Mouse (Mus musculus): ENCODE results near the gene Spsb1. TPM values are rescaled to one million over a fixed set of nuclear protein-coding genes. Genes with fewer than 3 reads are reported as not detected.

Spsb1 gene
- polyA plus RNA-seq, 1 experiment, result not detected

DNA sequence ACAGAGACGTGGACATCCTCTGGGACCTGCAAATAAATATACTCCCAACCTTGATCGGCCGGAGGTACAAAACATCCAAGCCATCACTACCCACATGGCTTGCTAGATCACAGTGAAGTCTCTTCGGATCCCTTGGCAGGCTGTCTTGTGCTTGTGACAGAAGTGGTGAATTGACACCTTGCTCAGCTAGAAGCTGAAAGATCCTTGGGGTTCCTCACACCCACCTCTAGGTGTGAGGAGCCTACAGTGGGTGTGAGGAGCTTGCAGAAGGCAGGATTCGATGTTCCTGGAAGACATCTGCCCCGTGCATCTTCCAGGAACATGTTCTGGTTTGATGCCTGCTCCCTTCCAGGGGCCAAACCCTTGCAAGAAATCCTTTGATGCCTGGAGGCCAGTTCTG lies 22.3 kb upstream of the Spsb1 start:
- TF ChIP-seq POLR2A (IDR thresholded peaks at IDR 0.05; ENCODE audit: insufficient read depth, low read depth, low read length), result no peak
- TF ChIP-seq CTCF (IDR thresholded peaks at IDR 0.05; ENCODE audit: insufficient read depth, low read depth, low read length), result no peak
- Histone ChIP-seq H3K4me3 (ENCODE audit: insufficient read depth, low read depth, low read length) (no peak overlapping the region), H3K4me1 (ENCODE audit: control insufficient read depth, insufficient read depth, low read length) (peaks cover 24% of the 10 kb centered on the region), H3K27ac (ENCODE audit: insufficient read depth, low read depth, low read length) (no peak overlapping the region)
- 85% methylated on average over 6 of the region's 6 CpGs for WGBS

DNA sequence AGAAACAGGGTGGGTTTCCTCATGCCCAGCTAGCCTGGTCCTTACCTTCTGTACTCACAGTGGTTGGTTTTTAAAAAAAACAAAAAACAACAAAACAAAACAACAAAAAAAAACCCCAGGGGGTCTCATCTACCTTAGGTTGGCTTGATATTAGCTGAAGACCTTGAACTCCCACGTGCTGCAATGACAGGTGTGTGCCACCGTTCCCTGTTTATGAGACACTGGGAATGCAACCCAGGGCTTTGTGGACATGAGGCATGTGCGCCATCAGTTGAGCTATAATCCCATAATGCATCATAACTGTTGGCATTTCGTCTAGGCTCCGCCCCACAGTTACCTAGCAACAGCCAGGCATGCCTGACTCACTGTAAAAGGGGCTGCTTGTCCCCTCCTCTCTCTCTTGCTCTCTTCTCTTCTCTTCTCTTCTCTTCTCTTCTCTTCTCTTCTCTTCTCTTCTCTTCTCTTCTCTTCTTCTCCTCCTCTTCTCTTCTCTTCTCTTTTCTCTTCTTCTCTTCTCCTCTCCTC lies 20.9 kb upstream of the Spsb1 start:
- 79% methylated on average over 5 of the region's 5 CpGs for WGBS
- no peak for TF ChIP-seq CTCF (IDR thresholded peaks at IDR 0.05; ENCODE audit: insufficient read depth, low read depth, low read length)
- TF ChIP-seq POLR2A (IDR thresholded peaks at IDR 0.05; ENCODE audit: insufficient read depth, low read depth, low read length), result no peak
- Histone ChIP-seq H3K4me1 (ENCODE audit: control insufficient read depth, insufficient read depth, low read length) (peaks cover 24% of the 10 kb centered on the region), H3K4me3 (ENCODE audit: insufficient read depth, low read depth, low read length) (no peak overlapping the region), H3K27ac (ENCODE audit: insufficient read depth, low read depth, low read length) (no peak overlapping the region)

- H3K4me1 ChIP-seq (ENCODE audit: control insufficient read depth, insufficient read depth, low read length), result peaks cover 24% of the 10 kb centered on the region
- H3K4me3 ChIP-seq (ENCODE audit: insufficient read depth, low read depth, low read length), result no peak overlapping the region
- 87% methylated on average over 8 of the region's 8 CpGs for whole genome bisulfite sequencing
- no peak for TF ChIP-seq POLR2A (IDR thresholded peaks at IDR 0.05; ENCODE audit: insufficient read depth, low read depth, low read length)
- no peak for TF ChIP-seq CTCF (IDR thresholded peaks at IDR 0.05; ENCODE audit: insufficient read depth, low read depth, low read length)
- H3K27ac ChIP-seq (ENCODE audit: insufficient read depth, low read depth, low read length), result no peak overlapping the region
Observed at GRCm38 (mm10) chr4:149975291-149975690, 20.4 kb upstream of the Spsb1 start.

GRCm38 (mm10) chr4:149971393-149971792 lies 16.6 kb upstream of the Spsb1 start:
- H3K4me1 ChIP-seq (ENCODE audit: control insufficient read depth, insufficient read depth, low read length), result peaks cover under 1% of the 10 kb centered on the region; the same call in 1 of the 2 replicates
- WGBS, result 89% methylated on average over 9 of the region's 9 CpGs
- TF ChIP-seq POLR2A (IDR thresholded peaks at IDR 0.05; ENCODE audit: insufficient read depth, low read depth, low read length) (no peak), CTCF (IDR thresholded peaks at IDR 0.05; ENCODE audit: insufficient read depth, low read depth, low read length) (no peak)

GRCm38 (mm10) chr4:149968526-149968925 lies 13.7 kb upstream of the Spsb1 start:
- Histone ChIP-seq H3K4me1 (ENCODE audit: control insufficient read depth, insufficient read depth, low read length) (peaks cover 5% of the 10 kb centered on the region; the same call in 1 of the 2 replicates), H3K4me3 (ENCODE audit: insufficient read depth, low read depth, low read length) (no peak overlapping the region), H3K27ac (ENCODE audit: insufficient read depth, low read depth, low read length) (no peak overlapping the region)
- WGBS, result 71% methylated on average over 6 of the region's 6 CpGs
- no peak for TF ChIP-seq CTCF (IDR thresholded peaks at IDR 0.05; ENCODE audit: insufficient read depth, low read depth, low read length)
- TF ChIP-seq POLR2A (IDR thresholded peaks at IDR 0.05; ENCODE audit: insufficient read depth, low read depth, low read length), result no peak

More at GRCm38 (mm10) chr4:149971393-149971792, 16.6 kb upstream of the Spsb1 start:
- Histone ChIP-seq H3K4me3 (ENCODE audit: insufficient read depth, low read depth, low read length) (no peak overlapping the region), H3K27ac (ENCODE audit: insufficient read depth, low read depth, low read length) (no peak overlapping the region)

GRCm38 (mm10) chr4:149966963-149967362 lies 12.1 kb upstream of the Spsb1 start:
- 94% methylated on average over 9 of the region's 9 CpGs for WGBS
- Histone ChIP-seq H3K27ac (ENCODE audit: insufficient read depth, low read depth, low read length) (no peak overlapping the region), H3K4me3 (ENCODE audit: insufficient read depth, low read depth, low read length) (no peak overlapping the region), H3K4me1 (ENCODE audit: control insufficient read depth, insufficient read depth, low read length) (peaks cover 5% of the 10 kb centered on the region; the same call in 1 of the 2 replicates)
- TF ChIP-seq CTCF (IDR thresholded peaks at IDR 0.05; ENCODE audit: insufficient read depth, low read depth, low read length), result no peak
- TF ChIP-seq POLR2A (IDR thresholded peaks at IDR 0.05; ENCODE audit: insufficient read depth, low read depth, low read length), result no peak

DNA sequence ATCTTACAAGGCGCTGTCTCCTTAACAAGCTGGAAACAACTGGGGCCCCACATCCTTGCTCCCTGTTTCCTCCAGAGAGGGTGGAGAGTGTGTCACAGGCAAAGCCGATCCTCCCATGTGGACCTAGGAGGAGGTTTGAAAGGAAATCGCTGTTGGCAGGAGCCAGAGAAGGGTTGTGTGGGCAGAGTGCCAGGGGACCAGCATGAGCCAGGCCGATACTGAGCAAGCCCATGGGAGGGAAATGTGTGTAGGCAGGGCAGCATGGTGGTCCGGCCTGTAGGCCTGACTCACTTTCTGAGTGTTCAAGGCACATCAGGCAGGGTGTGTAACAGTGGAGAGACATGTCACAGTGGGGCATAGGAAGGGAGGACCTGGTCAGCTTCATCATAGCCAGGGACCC lies 11.4 kb upstream of the Spsb1 start:
- H3K27ac ChIP-seq (ENCODE audit: insufficient read depth, low read depth, low read length), result no peak overlapping the region
- TF ChIP-seq POLR2A (IDR thresholded peaks at IDR 0.05; ENCODE audit: insufficient read depth, low read depth, low read length), result no peak
- TF ChIP-seq CTCF (IDR thresholded peaks at IDR 0.05; ENCODE audit: insufficient read depth, low read depth, low read length), result no peak
- peaks cover 5% of the 10 kb centered on the region; the same call in 1 of the 2 replicates for H3K4me1 ChIP-seq (ENCODE audit: control insufficient read depth, insufficient read depth, low read length)
- WGBS, result 37% methylated on average over 5 of the region's 5 CpGs
- no peak overlapping the region for H3K4me3 ChIP-seq (ENCODE audit: insufficient read depth, low read depth, low read length)

- 90% methylated on average over 6 of the region's 6 CpGs for WGBS
- Histone ChIP-seq H3K4me3 (ENCODE audit: insufficient read depth, low read depth, low read length) (no peak overlapping the region), H3K4me1 (ENCODE audit: control insufficient read depth, insufficient read depth, low read length) (peaks cover 5% of the 10 kb centered on the region; the same call in 1 of the 2 replicates), H3K27ac (ENCODE audit: insufficient read depth, low read depth, low read length) (no peak overlapping the region)
- TF ChIP-seq POLR2A (IDR thresholded peaks at IDR 0.05; ENCODE audit: insufficient read depth, low read depth, low read length), result no peak
- no peak for TF ChIP-seq CTCF (IDR thresholded peaks at IDR 0.05; ENCODE audit: insufficient read depth, low read depth, low read length)
Observed at GRCm38 (mm10) chr4:149965672-149966071, 10.8 kb upstream of the Spsb1 start.

- H3K4me3 ChIP-seq (ENCODE audit: insufficient read depth, low read depth, low read length), result no peak overlapping the region
- no peak for TF ChIP-seq CTCF (IDR thresholded peaks at IDR 0.05; ENCODE audit: insufficient read depth, low read depth, low read length)
- no peak for TF ChIP-seq POLR2A (IDR thresholded peaks at IDR 0.05; ENCODE audit: insufficient read depth, low read depth, low read length)
- peaks cover 5% of the 10 kb centered on the region; the same call in 1 of the 2 replicates for H3K4me1 ChIP-seq (ENCODE audit: control insufficient read depth, insufficient read depth, low read length)
- WGBS, result 92% methylated on average over 6 of the region's 6 CpGs
- H3K27ac ChIP-seq (ENCODE audit: insufficient read depth, low read depth, low read length), result no peak overlapping the region
Observed at GRCm38 (mm10) chr4:149965242-149965641, 10.4 kb upstream of the Spsb1 start.
